Mouse (Mus musculus): ENCODE results near the gene Rab3d. TPM values are rescaled to one million over a fixed set of nuclear protein-coding genes. Genes with fewer than 3 reads are reported as not detected.
A peak's percentile ranks its signal among the peaks of the same experiment; 100 is the strongest.
"Not testable (repeated sequence)": the region's sequence is repeated elsewhere in the genome, so short reads cannot be mapped to it uniquely, and the experiment has no call there.

Gene Rab3d
- total RNA-seq, 2 experiments from 2014 or later, result 30.4 to 36.7 TPM

DNA sequence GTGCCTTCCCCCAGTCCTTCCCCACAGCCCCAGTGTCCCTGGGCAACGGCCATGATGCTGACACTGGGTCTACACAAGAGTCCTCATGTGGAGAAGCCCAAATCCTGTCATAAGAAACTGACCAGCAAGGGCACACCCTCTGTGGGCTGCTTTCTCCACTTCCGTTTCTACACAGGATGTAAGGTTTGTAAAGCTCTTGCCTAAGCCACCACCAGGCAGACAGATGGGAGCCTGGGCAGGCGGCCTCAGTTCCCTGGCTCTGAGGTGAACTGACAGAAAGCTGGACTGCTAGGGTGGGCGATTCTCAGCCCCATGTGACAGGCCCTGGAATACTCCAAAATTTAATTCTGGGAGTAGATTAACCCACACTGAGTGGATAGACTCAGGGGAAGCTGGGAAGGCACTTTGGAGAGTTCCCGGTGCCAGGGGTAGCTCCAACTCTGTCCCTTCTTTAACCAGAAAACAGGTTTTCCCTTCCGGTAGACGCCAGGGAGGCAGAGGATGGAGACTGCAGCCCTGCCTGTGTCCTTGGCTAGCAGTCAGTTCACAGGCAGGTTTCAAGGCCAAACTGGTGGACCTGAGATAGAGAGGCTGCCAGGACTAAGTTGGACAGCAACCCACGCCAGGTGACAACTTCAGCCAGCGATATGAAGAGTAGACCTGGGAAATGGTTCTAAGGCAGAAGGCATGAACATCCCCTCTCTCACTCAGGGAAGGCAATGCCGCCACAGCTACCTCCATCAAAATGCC, 8.3 kb downstream of the Rab3d start:
- no peak for DNase-seq (ENCODE audit: low spot score in 2 of 2)

DNA sequence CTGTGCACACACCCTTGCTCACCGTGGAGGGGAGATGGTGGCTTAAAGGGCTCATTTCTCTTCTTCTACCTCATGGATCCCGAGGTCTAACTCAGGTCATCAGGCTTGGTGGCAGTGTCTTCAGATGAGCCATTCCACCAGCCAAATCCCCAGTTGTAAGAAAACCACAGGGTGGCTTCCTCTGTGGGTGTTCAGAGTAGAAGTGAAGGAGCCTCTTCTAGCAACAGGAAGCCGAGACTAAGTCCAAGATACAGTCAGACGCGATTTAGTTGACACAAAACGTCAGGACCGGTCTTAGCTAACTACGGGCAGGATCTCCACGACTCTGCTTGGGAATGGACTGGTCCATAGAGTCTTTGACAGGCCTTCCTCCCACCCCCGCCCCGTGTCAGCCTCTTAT, 9.8 kb downstream of the Rab3d start:
- no peak for DNase-seq (ENCODE audit: low spot score in 2 of 2)

DNA sequence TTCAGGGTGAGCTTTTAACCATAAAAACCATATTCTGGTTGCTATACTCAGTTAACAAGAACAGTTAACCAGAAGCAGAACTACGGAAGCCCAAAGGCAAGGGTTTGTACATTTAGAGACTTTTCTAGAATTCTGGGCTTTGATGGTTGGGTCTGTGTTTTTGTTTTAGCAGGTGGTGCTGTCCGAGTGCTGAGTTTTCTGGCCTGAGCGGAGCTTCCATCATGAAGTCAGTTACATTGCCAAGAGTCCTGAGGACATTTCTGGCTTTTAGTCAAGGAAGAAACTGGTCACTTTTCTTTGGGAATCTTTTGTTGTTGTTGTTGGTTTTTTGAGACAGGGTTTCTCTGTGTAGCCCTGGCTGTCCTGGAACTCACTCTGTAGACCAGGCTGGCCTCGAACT, 14.0 kb downstream of the Rab3d start:
- DNase-seq (ENCODE audit: low spot score in 2 of 2), result no peak

DNA sequence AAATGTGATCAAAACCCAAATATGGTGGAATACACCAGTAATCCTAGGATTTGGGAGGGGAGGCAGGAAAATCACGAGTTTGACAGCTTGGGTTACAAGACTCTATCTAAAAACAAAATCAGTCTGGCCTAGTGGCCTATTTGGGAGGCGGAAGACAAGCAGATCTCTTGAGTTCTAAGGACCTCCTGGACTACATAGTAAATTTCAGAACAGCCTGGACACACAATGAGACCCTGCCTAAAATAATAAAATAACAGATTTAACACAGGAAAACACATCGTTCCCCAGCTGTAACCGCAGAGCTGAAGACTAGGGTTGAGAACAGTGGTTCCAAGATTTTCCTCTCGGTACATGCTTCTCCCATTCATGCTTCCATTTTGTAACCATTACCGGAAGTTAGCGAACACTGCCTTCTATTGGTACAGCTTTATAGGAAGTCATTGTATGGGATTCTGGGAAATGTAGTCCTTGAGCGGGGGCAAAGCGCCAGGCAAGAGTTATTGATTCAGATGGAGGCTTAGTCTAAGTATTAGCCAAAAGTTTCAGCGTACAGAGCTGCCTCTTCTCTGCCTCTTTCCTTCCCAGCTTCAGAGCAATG, 16.7 kb downstream of the Rab3d start:
- DNase-seq (ENCODE audit: low spot score in 2 of 2), result peak; percentile 76 to 80

DNA sequence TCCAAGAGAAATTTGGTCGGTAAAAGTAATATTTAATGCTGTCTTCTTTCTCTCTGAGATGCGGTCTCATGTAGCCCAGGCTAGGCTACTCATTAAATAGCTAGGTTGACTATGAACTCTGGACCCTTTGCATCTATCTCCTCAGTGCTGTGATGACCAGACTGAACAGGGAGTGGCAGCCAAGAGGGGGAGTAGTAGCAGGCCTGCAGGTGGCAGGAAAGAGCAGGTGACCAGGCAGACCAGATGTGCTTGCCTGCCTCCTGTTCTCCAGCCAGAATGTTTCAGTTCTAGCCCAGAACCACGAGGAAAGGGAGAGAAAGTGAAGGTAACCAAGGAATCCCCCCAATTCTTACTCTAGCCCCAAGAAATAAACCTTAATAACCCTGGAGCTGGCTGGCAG, 28.8 kb downstream of the Rab3d start:
- no peak for DNase-seq (ENCODE audit: low spot score in 2 of 2)

DNA sequence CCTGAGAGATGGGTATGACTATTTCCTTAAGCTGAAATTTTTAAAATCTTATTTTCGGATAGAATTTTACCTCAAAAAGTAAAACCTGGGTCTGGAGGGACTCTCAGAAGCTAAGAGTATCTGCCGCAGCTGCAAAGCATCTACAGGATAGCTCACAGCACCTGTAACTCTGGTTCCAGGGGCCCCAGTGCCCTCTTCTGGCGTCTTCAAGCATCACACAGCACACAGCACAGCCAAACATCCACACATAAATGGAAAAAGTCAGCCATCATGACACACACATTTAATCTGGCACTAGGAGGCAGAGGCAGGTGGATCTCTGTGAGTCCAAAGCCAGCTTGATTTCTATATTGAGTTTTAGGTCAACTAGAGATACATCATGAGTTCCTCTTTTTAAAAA, 41.4 kb downstream of the Rab3d start:
- DNase-seq (ENCODE audit: low spot score in 2 of 2), result no peak

DNA sequence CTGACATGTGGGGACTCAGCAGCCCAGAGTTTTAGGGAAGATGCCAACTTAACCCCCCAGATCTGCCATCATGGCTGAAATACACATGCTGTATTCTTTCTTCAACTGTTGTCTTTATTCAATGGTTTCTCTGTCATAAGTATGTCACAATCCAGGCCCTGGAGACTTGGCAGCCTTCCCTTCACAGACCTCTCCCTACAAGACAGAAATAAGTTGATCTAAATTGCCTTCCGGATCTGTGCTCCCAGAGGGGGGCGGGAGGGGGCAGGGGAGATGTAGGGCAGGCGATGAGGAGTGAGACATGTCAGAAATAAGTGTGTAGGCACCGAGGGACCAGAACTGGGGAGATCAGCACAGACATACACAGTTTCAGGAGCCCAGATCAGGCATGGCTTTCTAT, 45.8 kb downstream of the Rab3d start:
- no peak for DNase-seq (ENCODE audit: low spot score in 2 of 2)

DNA sequence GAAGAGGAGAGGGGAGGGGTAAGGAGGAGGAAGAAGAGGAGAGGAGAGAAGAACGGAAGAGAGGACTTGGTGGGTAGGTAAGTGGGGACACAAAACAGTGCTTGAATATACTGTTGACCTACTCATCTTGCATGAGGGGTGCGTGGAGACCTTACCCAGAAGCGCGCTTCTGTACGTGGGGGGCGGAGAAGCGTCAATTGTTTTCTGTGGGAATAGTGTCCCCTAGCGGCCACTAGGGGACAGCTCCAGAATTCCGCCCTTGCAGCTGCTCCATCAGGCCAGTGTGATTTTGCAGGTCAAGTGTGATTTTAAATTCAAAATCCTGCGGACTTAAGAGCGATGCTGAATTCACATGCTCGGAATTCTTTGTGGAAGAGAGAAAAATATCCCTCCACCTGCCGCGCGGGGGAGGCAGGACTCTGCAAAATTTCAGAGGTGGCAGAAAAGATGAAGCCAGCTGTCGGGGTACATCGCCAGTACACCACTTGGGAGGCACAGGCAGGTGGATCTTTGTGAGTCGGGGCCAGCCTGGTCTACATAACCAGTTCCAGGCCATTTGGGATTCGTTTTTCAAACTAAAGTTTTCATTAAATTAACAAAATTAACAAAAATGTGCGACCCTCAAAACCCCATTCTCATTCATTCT, 47.0 kb downstream of the Rab3d start:
- peak; percentile 51 to 65 for DNase-seq (ENCODE audit: low spot score in 2 of 2)

DNA sequence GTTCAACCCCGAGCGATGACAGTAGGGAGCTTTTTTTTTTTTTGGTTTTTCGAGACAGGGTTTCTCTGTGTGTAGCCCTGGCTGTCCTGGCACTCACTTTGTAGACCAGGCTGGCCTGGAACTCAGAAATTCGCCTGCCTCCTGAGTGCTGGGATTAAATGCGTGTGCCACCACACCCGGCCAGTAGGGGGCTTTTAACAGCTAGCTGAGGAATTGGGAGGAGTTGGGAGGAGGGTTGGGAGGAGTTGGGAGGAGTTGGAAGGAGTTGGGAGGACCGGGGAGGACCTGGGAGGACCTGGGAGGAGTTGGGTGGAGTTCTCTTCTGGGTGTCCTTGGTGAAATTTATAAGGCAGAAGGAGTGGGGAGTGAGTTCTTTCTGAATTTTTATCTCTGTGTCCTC, 48.7 kb downstream of the Rab3d start:
- DNase-seq (ENCODE audit: low spot score in 2 of 2), result peak; percentile 42 to 56

DNA sequence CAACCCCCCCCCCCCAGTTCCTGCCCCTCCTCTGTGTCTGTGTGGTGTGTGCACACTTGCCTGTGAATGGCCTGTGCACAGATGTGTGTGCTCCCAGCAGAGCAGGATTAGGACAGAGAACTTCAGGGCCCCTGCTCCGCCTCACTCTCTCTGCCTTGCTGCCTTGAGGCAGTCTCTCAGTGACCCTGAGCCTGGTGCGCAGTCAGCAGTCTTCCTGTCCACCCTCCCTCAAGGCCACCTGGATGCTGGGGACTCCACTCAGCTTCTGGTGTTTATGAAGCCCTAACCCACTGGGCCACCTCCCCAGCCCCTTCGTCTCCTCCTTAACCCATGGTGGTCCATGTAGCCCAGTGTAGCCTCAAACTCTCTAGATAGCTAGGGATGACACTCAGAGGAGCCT, 50.3 kb downstream of the Rab3d start:
- DNase-seq (ENCODE audit: low spot score in 2 of 2), result no peak

DNA sequence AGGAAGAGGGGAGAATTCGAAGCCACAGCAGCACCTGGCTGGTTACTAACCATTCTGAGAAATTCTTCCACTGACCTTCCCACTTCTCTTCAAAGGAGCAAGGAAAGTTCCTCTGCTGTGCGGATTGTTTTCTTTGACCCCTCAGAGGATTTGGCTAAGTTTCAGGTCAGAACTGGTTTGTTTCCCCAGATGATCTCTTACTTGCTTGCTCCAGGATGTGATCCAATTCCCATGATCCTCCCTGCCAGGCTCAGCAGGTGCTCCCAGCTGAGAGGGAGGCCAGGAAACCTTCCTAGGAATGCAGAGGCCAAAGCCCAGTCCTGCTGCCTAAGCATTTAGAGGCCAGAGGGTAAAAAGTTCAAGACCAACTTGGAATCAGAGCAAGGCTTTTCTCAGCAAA, 51.4 kb downstream of the Rab3d start:
- no peak for DNase-seq (ENCODE audit: low spot score in 2 of 2)

DNA sequence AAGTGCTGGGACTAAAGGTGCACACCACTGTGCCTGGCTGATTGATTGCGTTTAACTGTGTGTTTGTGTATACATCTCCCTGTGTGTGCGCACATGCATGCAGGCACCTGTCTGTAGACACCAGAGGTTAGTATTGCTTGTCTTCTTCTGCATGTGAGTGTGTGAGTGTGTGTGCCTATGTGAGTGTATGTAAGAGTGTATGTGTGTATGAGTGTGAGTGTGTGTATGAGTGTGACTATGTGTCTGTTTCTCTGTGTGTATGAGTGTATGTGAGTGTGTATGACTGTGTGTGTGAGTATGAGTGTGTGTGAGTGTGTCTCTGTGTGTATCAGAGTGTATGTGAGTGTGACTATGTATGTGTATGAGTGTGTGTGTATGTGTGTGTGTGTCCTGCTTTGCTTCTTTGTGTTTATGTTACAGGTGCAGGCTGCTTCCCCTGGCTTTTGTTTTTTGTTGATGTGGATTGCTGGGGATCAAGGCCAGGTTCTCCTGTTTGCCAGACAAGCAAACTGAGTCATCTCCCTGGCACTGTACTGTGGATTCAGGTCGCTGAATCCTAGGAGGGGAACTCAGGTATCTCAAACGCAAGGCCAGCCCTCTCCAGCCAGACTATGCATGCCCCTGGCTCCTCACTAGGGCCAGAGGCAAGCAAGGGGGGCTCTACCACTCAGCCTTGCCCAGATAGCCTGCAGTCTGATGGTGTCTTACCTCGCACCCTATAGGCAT, 52.2 kb downstream of the Rab3d start:
- no peak for DNase-seq (ENCODE audit: low spot score in 2 of 2)

DNA sequence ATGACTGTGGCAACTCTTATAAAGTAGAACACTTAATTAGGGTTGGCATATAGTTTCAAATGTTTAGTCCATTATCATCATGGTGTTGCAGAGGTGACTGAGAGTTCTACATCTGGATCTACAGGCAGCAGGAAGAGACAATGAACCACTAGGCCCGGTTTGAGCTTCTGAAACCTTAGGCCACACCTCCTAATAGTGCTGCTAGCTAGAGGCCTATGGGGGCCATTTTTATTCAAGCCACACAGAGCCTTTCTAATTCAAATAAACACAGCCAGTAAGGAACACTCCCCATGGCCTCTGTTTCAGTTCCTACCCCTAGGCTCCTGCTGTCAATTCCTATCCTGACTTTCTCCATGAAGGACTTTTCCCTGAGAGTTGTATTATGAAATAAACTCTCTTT, 55.8 kb downstream of the Rab3d start:
- no peak for DNase-seq (ENCODE audit: low spot score in 2 of 2)

DNA sequence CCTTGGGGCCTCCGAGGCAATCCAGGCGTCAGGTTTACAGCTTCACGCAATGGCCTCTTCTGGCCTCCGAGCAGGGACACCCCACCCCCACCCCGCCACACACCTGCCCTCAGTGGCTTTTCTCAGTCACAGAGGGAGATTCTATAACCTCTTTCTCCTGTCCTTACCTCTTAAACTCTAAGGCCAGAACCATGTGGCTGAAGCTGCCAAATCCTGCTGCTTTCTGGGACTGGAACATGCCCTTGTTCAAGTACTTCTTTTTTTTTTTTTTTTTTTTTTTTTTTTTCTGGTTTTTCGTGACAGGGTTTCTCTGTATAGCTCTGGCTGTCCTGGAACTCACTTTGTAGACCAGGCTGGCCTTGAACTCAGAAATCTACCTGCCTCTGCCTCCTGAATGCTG, 57.6 kb downstream of the Rab3d start:
- not testable (repeated sequence) for DNase-seq (ENCODE audit: low spot score in 2 of 2)

DNA sequence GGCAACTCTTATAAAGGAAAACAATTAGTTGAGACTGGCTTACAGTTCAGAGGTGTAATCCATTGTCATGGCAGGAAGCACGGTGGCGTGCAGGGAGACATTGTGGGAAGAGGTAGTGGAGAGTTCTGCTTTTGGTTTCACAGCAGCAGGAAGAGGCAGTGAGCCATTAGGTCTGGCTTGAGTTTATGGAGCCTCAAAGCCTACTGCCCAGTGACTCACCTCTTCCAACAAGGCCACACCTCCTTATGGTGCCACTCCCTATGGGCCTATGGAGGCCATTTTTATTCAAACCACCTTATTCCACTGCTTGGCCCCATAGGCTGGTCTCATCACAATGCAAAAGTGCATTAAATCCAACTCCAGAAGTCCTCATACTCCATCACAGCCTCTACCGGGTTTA, 58.4 kb downstream of the Rab3d start:
- no peak for DNase-seq (ENCODE audit: low spot score in 2 of 2)

DNA sequence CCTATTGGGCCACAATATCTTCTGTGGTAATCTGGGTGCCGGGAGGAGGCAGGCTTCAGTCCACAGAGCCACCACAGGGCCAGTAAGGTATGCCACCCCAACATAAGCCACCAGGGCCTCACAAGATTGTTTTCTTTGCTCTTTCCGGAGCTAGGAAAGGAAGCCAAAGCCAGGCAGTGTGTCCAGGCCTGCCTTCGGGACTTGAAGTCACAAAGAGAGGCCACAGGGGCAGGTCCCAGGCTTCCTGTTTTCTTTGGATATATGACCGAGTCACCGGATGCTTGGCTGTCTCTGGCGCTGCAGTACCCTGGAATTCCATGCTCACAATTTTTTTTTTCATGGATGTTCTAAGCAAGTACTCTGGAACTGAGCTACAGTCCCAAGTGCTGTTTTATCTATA, 59.9 kb downstream of the Rab3d start:
- no peak for DNase-seq (ENCODE audit: low spot score in 2 of 2)

DNA sequence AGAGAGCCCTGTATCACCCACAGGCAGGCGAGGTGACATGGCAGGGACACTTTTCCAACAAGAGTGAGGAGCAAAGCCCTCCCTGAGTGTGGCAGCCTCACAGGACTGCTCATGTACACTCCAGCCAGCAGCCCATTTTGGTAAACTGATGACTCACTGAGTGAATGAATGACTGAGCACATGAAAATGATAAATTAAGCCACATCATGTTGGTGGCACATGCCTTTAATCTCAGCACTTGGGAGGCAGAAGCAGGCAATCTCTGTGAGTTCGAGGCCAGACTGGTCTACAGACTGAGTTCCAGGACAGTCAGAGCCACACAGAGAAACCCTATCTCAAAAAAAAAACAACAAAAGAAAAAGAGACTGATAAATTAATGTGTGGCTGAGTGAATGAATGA, 60.5 kb downstream of the Rab3d start:
- no peak for DNase-seq (ENCODE audit: low spot score in 2 of 2)

Other genes starting within 250 kb of the Rab3d start
- 10 to 100 TPM; 17.2 to 21.3 TPM for gene Ldlr, start 194.7 kb downstream of the Rab3d start, total RNA-seq (2021)
- 1 to 10 TPM; 4.6 to 6.4 TPM for gene Spc24, start 157.9 kb downstream of the Rab3d start, total RNA-seq (2021)
- gene Kank2, start 119.4 kb downstream of the Rab3d start, total RNA-seq (2021), result 1 to 10 TPM; 7.5 to 7.8 TPM
- not detected for gene Angptl8, start 82.7 kb downstream of the Rab3d start, total RNA-seq (2021)
- 10 to 100 TPM; 32.6 to 34.5 TPM for gene Dock6, start 65.6 kb downstream of the Rab3d start, total RNA-seq (2021)
- 10 to 100 TPM; 15.5 to 16.1 TPM for gene Ccdc159, start 9.3 kb upstream of the Rab3d start, total RNA-seq (2021)
- 10 to 100 TPM; 30.4 to 35.3 TPM for gene Tmem205, start 9.4 kb upstream of the Rab3d start, total RNA-seq (2021)
- gene Plppr2, start 18.8 kb upstream of the Rab3d start, total RNA-seq (2021), result 100 to 1,000 TPM; 312 to 317 TPM
- 10 to 100 TPM; 13.5 to 14.5 TPM for gene Swsap1, start 37.6 kb upstream of the Rab3d start, total RNA-seq (2021)
- gene Epor, start 45.3 kb upstream of the Rab3d start, total RNA-seq (2021), result 1 to 10 TPM; 2.0 to 3.2 TPM
- gene Rgl3, start 71.3 kb upstream of the Rab3d start, total RNA-seq (2021), result 1 to 10 TPM; 1.4 to 2.2 TPM
- 1 to 10 TPM; 5.3 to 5.7 TPM for gene Ccdc151, start 84.4 kb upstream of the Rab3d start, total RNA-seq (2021)
- 10 to 100 TPM; 90.5 to 96.5 TPM for gene Prkcsh, start 84.6 kb upstream of the Rab3d start, total RNA-seq (2021)
- gene Elavl3, start 133.8 kb upstream of the Rab3d start, total RNA-seq (2021), result 100 to 1,000 TPM; 197 to 205 TPM
- 1 to 10 TPM in 1 of 2 experiments, not detected in 1; 6.2 TPM for gene Gm49318, start 153.1 kb upstream of the Rab3d start, total RNA-seq (2021)
- 10 to 100 TPM; 19.4 to 21.1 TPM for gene Zfp653, start 153.2 kb upstream of the Rab3d start, total RNA-seq (2021)
- 10 to 100 TPM; 45.8 to 46.8 TPM for gene Ecsit, start 167.2 kb upstream of the Rab3d start, total RNA-seq (2021)
- gene Cnn1, start 181.0 kb upstream of the Rab3d start, total RNA-seq (2021), result under 1 TPM; 0.42 to 0.43 TPM
- gene Elof1, start 199.0 kb upstream of the Rab3d start, total RNA-seq (2021), result 10 to 100 TPM; 60.4 to 60.7 TPM
- under 1 TPM; 0.53 to 0.67 TPM for gene Acp5, start 217.5 kb upstream of the Rab3d start, total RNA-seq (2021)
- 10 to 100 TPM; 38.8 to 48.5 TPM for gene Pigyl, start 238.7 kb upstream of the Rab3d start, total RNA-seq (2021)

All from layer of hippocampus, postnatal 10 days (tissue).